Mouse (Mus musculus): Measurements from ENCODE around the gene Cdkn2b. TPM values are rescaled to one million over a fixed set of nuclear protein-coding genes. Genes with fewer than 3 reads are reported as not detected.

The Cdkn2b gene
- polyA plus RNA-seq, 1 experiment: 8.3 TPM

GRCm38 (mm10) chr4:89277381-89277940 is 33.4 kb downstream of the Cdkn2b start:
- TF ChIP-seq CTCF (IDR thresholded peaks at IDR 0.05; ENCODE audit: low read depth, low read length) (no peak), EP300 (IDR thresholded peaks at IDR 0.05; ENCODE audit: insufficient read depth, low read depth, low read length) (no peak), POLR2A (IDR thresholded peaks at IDR 0.05; ENCODE audit: insufficient read depth, low read length) (no peak)
- Histone ChIP-seq H3K4me3 (ENCODE audit: low read depth, low read length) (no peak overlapping the region), H3K4me1 (ENCODE audit: control insufficient read depth, insufficient read depth, low read length) (no peaks in the 10 kb centered on the region), H3K9ac (ENCODE audit: low read depth, poor library complexity, severe bottlenecking) (no peak overlapping the region), H3K27me3 (ENCODE audit: control insufficient read depth, insufficient read depth, low read length, poor library complexity, severe bottlenecking) (peaks cover 20% of the 10 kb centered on the region), H3K36me3 (ENCODE audit: control insufficient read depth, insufficient read depth, low read length, poor library complexity, severe bottlenecking) (no peaks in the 10 kb centered on the region), H3K27ac (ENCODE audit: insufficient read depth, low read length) (no peak overlapping the region), H3K9me3 (replicated peaks; ENCODE audit: control insufficient read depth, insufficient read depth, low read length, poor library complexity, severe bottlenecking) (no peaks in the 10 kb centered on the region)

- H3K36me3 ChIP-seq (ENCODE audit: control insufficient read depth, insufficient read depth, low read length, poor library complexity, severe bottlenecking): no peaks in the 10 kb centered on the region
- H3K4me1 ChIP-seq (ENCODE audit: control insufficient read depth, insufficient read depth, low read length): no peaks in the 10 kb centered on the region
- H3K9me3 ChIP-seq (replicated peaks; ENCODE audit: control insufficient read depth, insufficient read depth, low read length, poor library complexity, severe bottlenecking): no peaks in the 10 kb centered on the region
- H3K4me3 ChIP-seq (ENCODE audit: low read depth, low read length): peak overlapping the region; percentile 48
- no peak overlapping the region for H3K9ac ChIP-seq (ENCODE audit: low read depth, poor library complexity, severe bottlenecking)
- H3K27ac ChIP-seq (ENCODE audit: insufficient read depth, low read length): no peak overlapping the region
- no peak for TF ChIP-seq CTCF (IDR thresholded peaks at IDR 0.05; ENCODE audit: low read depth, low read length)
- TF ChIP-seq POLR2A (IDR thresholded peaks at IDR 0.05; ENCODE audit: insufficient read depth, low read length): no peak
- no peak for TF ChIP-seq EP300 (IDR thresholded peaks at IDR 0.05; ENCODE audit: insufficient read depth, low read depth, low read length)
- peaks cover 22% of the 10 kb centered on the region for H3K27me3 ChIP-seq (ENCODE audit: control insufficient read depth, insufficient read depth, low read length, poor library complexity, severe bottlenecking)
Measured at GRCm38 (mm10) chr4:89276669-89277219, 34.1 kb downstream of the Cdkn2b start.

DNA sequence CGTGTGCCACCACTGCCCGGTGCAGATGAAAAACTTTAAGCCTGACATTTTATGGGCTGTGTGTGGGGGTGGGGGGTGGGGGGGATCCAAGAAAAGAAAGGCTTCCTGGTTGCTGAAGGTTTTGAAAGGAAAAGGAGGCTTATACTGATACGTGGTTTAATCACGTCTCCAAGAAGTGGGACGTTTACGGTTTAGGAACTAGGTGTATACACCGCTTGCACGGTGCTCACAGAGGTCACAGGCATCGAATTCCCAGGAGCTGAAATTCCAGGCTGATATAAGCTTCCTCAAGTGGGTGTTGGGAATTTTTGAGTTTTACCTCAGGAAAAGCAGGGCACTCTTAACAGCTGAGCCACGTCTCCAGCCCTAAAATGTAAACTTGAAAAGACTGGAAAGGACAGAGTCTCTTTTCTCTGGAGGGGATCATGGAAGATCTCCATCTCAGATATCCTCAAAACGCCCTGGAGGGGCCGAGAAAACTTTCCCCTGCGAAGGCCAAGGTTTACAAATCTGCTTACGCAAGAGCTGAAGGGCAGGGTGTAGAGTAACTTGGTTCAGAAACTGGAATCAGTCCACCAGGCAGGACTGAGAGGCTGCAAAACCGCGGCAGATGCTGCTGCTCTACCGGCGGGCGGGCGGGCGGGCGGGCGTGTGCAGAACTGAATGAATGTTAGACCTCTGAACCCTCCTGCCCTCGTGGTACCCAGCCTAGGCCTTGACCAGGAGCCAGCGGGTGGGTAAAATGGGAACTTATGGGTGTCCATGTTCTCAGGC is 34.8 kb downstream of the Cdkn2b start:
- H3K4me3 ChIP-seq (ENCODE audit: low read depth, low read length): peak overlapping the region; percentile 48
- no peaks in the 10 kb centered on the region for H3K36me3 ChIP-seq (ENCODE audit: control insufficient read depth, insufficient read depth, low read length, poor library complexity, severe bottlenecking)
- H3K4me1 ChIP-seq (ENCODE audit: control insufficient read depth, insufficient read depth, low read length): no peaks in the 10 kb centered on the region
- peaks cover 21% of the 10 kb centered on the region for H3K27me3 ChIP-seq (ENCODE audit: control insufficient read depth, insufficient read depth, low read length, poor library complexity, severe bottlenecking)
- H3K9me3 ChIP-seq (replicated peaks; ENCODE audit: control insufficient read depth, insufficient read depth, low read length, poor library complexity, severe bottlenecking): no peaks in the 10 kb centered on the region
- no peak overlapping the region for H3K27ac ChIP-seq (ENCODE audit: insufficient read depth, low read length)
- TF ChIP-seq EP300 (IDR thresholded peaks at IDR 0.05; ENCODE audit: insufficient read depth, low read depth, low read length) (no peak), CTCF (IDR thresholded peaks at IDR 0.05; ENCODE audit: low read depth, low read length) (no peak), POLR2A (IDR thresholded peaks at IDR 0.05; ENCODE audit: insufficient read depth, low read length) (no peak)
- H3K9ac ChIP-seq (ENCODE audit: low read depth, poor library complexity, severe bottlenecking): no peak overlapping the region

GRCm38 (mm10) chr4:89274829-89275548 is 35.9 kb downstream of the Cdkn2b start:
- Histone ChIP-seq H3K9ac (ENCODE audit: low read depth, poor library complexity, severe bottlenecking) (no peak overlapping the region), H3K27me3 (ENCODE audit: control insufficient read depth, insufficient read depth, low read length, poor library complexity, severe bottlenecking) (peaks cover 20% of the 10 kb centered on the region), H3K36me3 (ENCODE audit: control insufficient read depth, insufficient read depth, low read length, poor library complexity, severe bottlenecking) (no peaks in the 10 kb centered on the region), H3K4me3 (ENCODE audit: low read depth, low read length) (no peak overlapping the region), H3K9me3 (replicated peaks; ENCODE audit: control insufficient read depth, insufficient read depth, low read length, poor library complexity, severe bottlenecking) (no peaks in the 10 kb centered on the region), H3K27ac (ENCODE audit: insufficient read depth, low read length) (no peak overlapping the region), H3K4me1 (ENCODE audit: control insufficient read depth, insufficient read depth, low read length) (no peaks in the 10 kb centered on the region)
- TF ChIP-seq POLR2A (IDR thresholded peaks at IDR 0.05; ENCODE audit: insufficient read depth, low read length) (no peak), EP300 (IDR thresholded peaks at IDR 0.05; ENCODE audit: insufficient read depth, low read depth, low read length) (no peak), CTCF (IDR thresholded peaks at IDR 0.05; ENCODE audit: low read depth, low read length) (no peak)

DNA sequence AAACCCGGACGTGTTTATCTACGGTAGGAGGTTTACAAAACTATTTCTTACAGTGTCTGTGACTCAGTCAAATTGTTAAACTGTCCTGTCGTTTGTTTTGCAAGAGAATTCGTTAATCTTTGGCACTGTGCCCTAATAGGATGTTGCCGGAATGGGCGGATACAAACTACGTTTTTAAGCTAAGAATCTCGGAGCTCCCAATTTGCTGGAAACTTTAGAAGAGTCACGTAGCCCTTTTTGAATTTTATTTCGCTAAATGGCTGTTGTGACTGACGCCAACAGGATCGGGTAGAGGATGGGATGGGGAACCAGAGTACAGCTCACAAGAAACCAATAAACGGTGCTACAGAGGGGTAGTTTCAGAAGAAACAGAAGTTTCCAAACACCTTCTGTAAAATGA is 36.8 kb downstream of the Cdkn2b start:
- Histone ChIP-seq H3K27ac (ENCODE audit: insufficient read depth, low read length) (no peak overlapping the region), H3K27me3 (ENCODE audit: control insufficient read depth, insufficient read depth, low read length, poor library complexity, severe bottlenecking) (peaks cover 19% of the 10 kb centered on the region), H3K4me3 (ENCODE audit: low read depth, low read length) (no peak overlapping the region), H3K9me3 (replicated peaks; ENCODE audit: control insufficient read depth, insufficient read depth, low read length, poor library complexity, severe bottlenecking) (no peaks in the 10 kb centered on the region), H3K36me3 (ENCODE audit: control insufficient read depth, insufficient read depth, low read length, poor library complexity, severe bottlenecking) (no peaks in the 10 kb centered on the region), H3K9ac (ENCODE audit: low read depth, poor library complexity, severe bottlenecking) (no peak overlapping the region), H3K4me1 (ENCODE audit: control insufficient read depth, insufficient read depth, low read length) (no peaks in the 10 kb centered on the region)
- TF ChIP-seq EP300 (IDR thresholded peaks at IDR 0.05; ENCODE audit: insufficient read depth, low read depth, low read length): no peak
- no peak for TF ChIP-seq CTCF (IDR thresholded peaks at IDR 0.05; ENCODE audit: low read depth, low read length)
- no peak for TF ChIP-seq POLR2A (IDR thresholded peaks at IDR 0.05; ENCODE audit: insufficient read depth, low read length)

Measured in ES-Bruce4 (cell line).